Mouse (Mus musculus): ENCODE data around the gene Ccl6. TPM values are rescaled to one million over a fixed set of nuclear protein-coding genes. Genes with fewer than 3 reads are reported as not detected.

Ccl6 gene
- total and polyA plus RNA-seq, 2 experiments from 2014 or later: 3.5 to 5.0 TPM

- ATAC-seq (no peak), DNase-seq (no peak)
- no peaks in the 10 kb centered on the region for H3K36me3 ChIP-seq (ENCODE audit: insufficient read depth)
- H3K27ac ChIP-seq (ENCODE audit: low read depth, low read length): no peak overlapping the region
- H3K4me1 ChIP-seq (ENCODE audit: insufficient read depth): no peaks in the 10 kb centered on the region
- H3K9me3 ChIP-seq (ENCODE audit: low read length): no peaks in the 10 kb centered on the region
- H3K4me3 ChIP-seq (ENCODE audit: low read depth, low read length): no peak overlapping the region
- no peaks in the 10 kb centered on the region for H3K27me3 ChIP-seq (ENCODE audit: insufficient read depth, low read length)
- H3K4me2 ChIP-seq (ENCODE audit: low read depth): no peak overlapping the region
- TF ChIP-seq CTCF (IDR thresholded peaks at IDR 0.05; ENCODE audit: low read depth): no peak
- 73% methylated on average over 9 of the region's 9 CpGs for WGBS
- no peak overlapping the region for H3K9ac ChIP-seq
Observed at GRCm38 (mm10) chr11:83572834-83573233, 20.1 kb downstream of the Ccl6 start.

GRCm38 (mm10) chr11:83572223-83572622 lies 20.7 kb downstream of the Ccl6 start:
- H3K9me3 ChIP-seq (ENCODE audit: low read length): no peaks in the 10 kb centered on the region
- ATAC-seq: no peak
- no peaks in the 10 kb centered on the region for H3K27me3 ChIP-seq (ENCODE audit: insufficient read depth, low read length)
- no peaks in the 10 kb centered on the region for H3K4me1 ChIP-seq (ENCODE audit: insufficient read depth)
- H3K9ac ChIP-seq: no peak overlapping the region
- no peaks in the 10 kb centered on the region for H3K36me3 ChIP-seq (ENCODE audit: insufficient read depth)
- H3K4me3 ChIP-seq (ENCODE audit: low read depth, low read length): no peak overlapping the region
- H3K4me2 ChIP-seq (ENCODE audit: low read depth): no peak overlapping the region
- no peak overlapping the region for H3K27ac ChIP-seq (ENCODE audit: low read depth, low read length)
- TF ChIP-seq CTCF (IDR thresholded peaks at IDR 0.05; ENCODE audit: low read depth): no peak
- 91% methylated on average over 8 of the region's 8 CpGs for WGBS
- no peak for DNase-seq

GRCm38 (mm10) chr11:83570189-83570588 lies 22.7 kb downstream of the Ccl6 start:
- no peak overlapping the region for H3K4me2 ChIP-seq (ENCODE audit: low read depth)
- ATAC-seq: no peak
- no peaks in the 10 kb centered on the region for H3K36me3 ChIP-seq (ENCODE audit: insufficient read depth)
- H3K9me3 ChIP-seq (ENCODE audit: low read length): no peaks in the 10 kb centered on the region
- H3K27me3 ChIP-seq (ENCODE audit: insufficient read depth, low read length): no peaks in the 10 kb centered on the region
- H3K9ac ChIP-seq: no peak overlapping the region
- no peak overlapping the region for H3K27ac ChIP-seq (ENCODE audit: low read depth, low read length)
- 84% methylated on average over 2 of the region's 2 CpGs for WGBS
- H3K4me3 ChIP-seq (ENCODE audit: low read depth, low read length): no peak overlapping the region
- no peak for DNase-seq
- TF ChIP-seq CTCF (IDR thresholded peaks at IDR 0.05; ENCODE audit: low read depth): no peak
- no peaks in the 10 kb centered on the region for H3K4me1 ChIP-seq (ENCODE audit: insufficient read depth)

GRCm38 (mm10) chr11:83569249-83569648 lies 23.6 kb downstream of the Ccl6 start:
- Histone ChIP-seq H3K9me3 (ENCODE audit: low read length) (no peaks in the 10 kb centered on the region), H3K4me2 (ENCODE audit: low read depth) (no peak overlapping the region), H3K27me3 (ENCODE audit: insufficient read depth, low read length) (no peaks in the 10 kb centered on the region), H3K36me3 (ENCODE audit: insufficient read depth) (no peaks in the 10 kb centered on the region), H3K9ac (no peak overlapping the region), H3K4me3 (ENCODE audit: low read depth, low read length) (no peak overlapping the region), H3K27ac (ENCODE audit: low read depth, low read length) (no peak overlapping the region), H3K4me1 (ENCODE audit: insufficient read depth) (no peaks in the 10 kb centered on the region)
- WGBS: 97% methylated on average over 7 of the region's 7 CpGs
- ATAC-seq: no peak
- DNase-seq: no peak
- no peak for TF ChIP-seq CTCF (IDR thresholded peaks at IDR 0.05; ENCODE audit: low read depth)

GRCm38 (mm10) chr11:83568786-83569185 lies 24.1 kb downstream of the Ccl6 start:
- no peak overlapping the region for H3K27ac ChIP-seq (ENCODE audit: low read depth, low read length)
- TF ChIP-seq CTCF (IDR thresholded peaks at IDR 0.05; ENCODE audit: low read depth): no peak
- no peaks in the 10 kb centered on the region for H3K27me3 ChIP-seq (ENCODE audit: insufficient read depth, low read length)
- no peaks in the 10 kb centered on the region for H3K9me3 ChIP-seq (ENCODE audit: low read length)
- DNase-seq: no peak
- H3K4me3 ChIP-seq (ENCODE audit: low read depth, low read length): no peak overlapping the region
- H3K4me1 ChIP-seq (ENCODE audit: insufficient read depth): no peaks in the 10 kb centered on the region
- no peak for ATAC-seq
- 89% methylated on average over 3 of the region's 3 CpGs for WGBS
- no peaks in the 10 kb centered on the region for H3K36me3 ChIP-seq (ENCODE audit: insufficient read depth)
- no peak overlapping the region for H3K9ac ChIP-seq
- H3K4me2 ChIP-seq (ENCODE audit: low read depth): no peak overlapping the region

GRCm38 (mm10) chr11:83568061-83568460 lies 24.8 kb downstream of the Ccl6 start:
- H3K9ac ChIP-seq: no peak overlapping the region
- H3K9me3 ChIP-seq (ENCODE audit: low read length): no peaks in the 10 kb centered on the region
- no peaks in the 10 kb centered on the region for H3K36me3 ChIP-seq (ENCODE audit: insufficient read depth)
- no peak overlapping the region for H3K4me3 ChIP-seq (ENCODE audit: low read depth, low read length)
- H3K4me1 ChIP-seq (ENCODE audit: insufficient read depth): no peaks in the 10 kb centered on the region
- no peak for ATAC-seq
- H3K27me3 ChIP-seq (ENCODE audit: insufficient read depth, low read length): no peaks in the 10 kb centered on the region
- WGBS: 92% methylated on average over 9 of the region's 9 CpGs
- no peak for TF ChIP-seq CTCF (IDR thresholded peaks at IDR 0.05; ENCODE audit: low read depth)
- no peak overlapping the region for H3K4me2 ChIP-seq (ENCODE audit: low read depth)
- no peak for DNase-seq
- no peak overlapping the region for H3K27ac ChIP-seq (ENCODE audit: low read depth, low read length)

GRCm38 (mm10) chr11:83567311-83567710 lies 25.6 kb downstream of the Ccl6 start:
- TF ChIP-seq CTCF (IDR thresholded peaks at IDR 0.05; ENCODE audit: low read depth): no peak
- no peak overlapping the region for H3K4me3 ChIP-seq (ENCODE audit: low read depth, low read length)
- H3K4me2 ChIP-seq (ENCODE audit: low read depth): no peak overlapping the region
- ATAC-seq (no peak), DNase-seq (no peak)
- H3K9me3 ChIP-seq (ENCODE audit: low read length): no peaks in the 10 kb centered on the region
- H3K27me3 ChIP-seq (ENCODE audit: insufficient read depth, low read length): no peaks in the 10 kb centered on the region
- no peak overlapping the region for H3K27ac ChIP-seq (ENCODE audit: low read depth, low read length)
- no peaks in the 10 kb centered on the region for H3K36me3 ChIP-seq (ENCODE audit: insufficient read depth)
- H3K4me1 ChIP-seq (ENCODE audit: insufficient read depth): no peaks in the 10 kb centered on the region
- WGBS: 73% methylated on average over 7 of the region's 7 CpGs
- H3K9ac ChIP-seq: no peak overlapping the region

- Histone ChIP-seq H3K9ac (no peak overlapping the region), H3K27me3 (ENCODE audit: insufficient read depth, low read length) (no peaks in the 10 kb centered on the region), H3K36me3 (ENCODE audit: insufficient read depth) (no peaks in the 10 kb centered on the region), H3K9me3 (ENCODE audit: low read length) (no peaks in the 10 kb centered on the region), H3K4me2 (ENCODE audit: low read depth) (no peak overlapping the region), H3K4me3 (ENCODE audit: low read depth, low read length) (no peak overlapping the region), H3K27ac (ENCODE audit: low read depth, low read length) (no peak overlapping the region), H3K4me1 (ENCODE audit: insufficient read depth) (no peaks in the 10 kb centered on the region)
- ATAC-seq: no peak
- TF ChIP-seq CTCF (IDR thresholded peaks at IDR 0.05; ENCODE audit: low read depth): no peak
- no peak for DNase-seq
Observed at GRCm38 (mm10) chr11:83566617-83567016, 26.3 kb downstream of the Ccl6 start.
